Mouse (Mus musculus): ENCODE data around the gene Lhfpl4.

DNA sequence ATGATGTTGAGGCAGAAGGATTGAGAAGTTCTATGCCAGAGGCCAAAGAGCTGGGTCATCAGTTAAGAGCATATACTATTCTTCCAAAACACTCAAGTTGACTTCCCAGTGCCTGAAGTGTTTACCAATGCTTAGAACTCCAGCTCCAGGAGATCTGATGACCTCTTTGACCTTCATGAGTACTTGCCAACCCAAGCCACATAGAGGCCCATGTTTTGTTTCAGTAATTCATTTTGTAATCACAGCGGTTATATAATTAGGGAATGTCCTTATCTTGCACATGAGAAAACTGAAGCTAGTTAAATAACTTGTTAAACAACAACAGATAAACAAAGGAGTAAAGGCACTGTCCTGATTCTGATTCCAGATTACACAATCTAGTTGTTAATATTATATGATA, 50.4 kb downstream of the Lhfpl4 start:
- no peak for TF ChIP-seq POLR2A (IDR thresholded peaks at IDR 0.05; ENCODE audit: extremely low read depth, insufficient read depth, low read length)
- no peak for TF ChIP-seq CTCF (IDR thresholded peaks at IDR 0.05; ENCODE audit: low read depth, low read length)

All from liver, adult 2 months (tissue).